Mouse (Mus musculus) hindbrain, embryonic 10.5 days (tissue): ENCODE results near the gene Gm13285. TPM values are rescaled to one million over a fixed set of nuclear protein-coding genes. Genes with fewer than 3 reads are reported as not detected.
"Not testable (repeated sequence)": the region's sequence is repeated elsewhere in the genome, so short reads cannot be mapped to it uniquely, and the experiment has no call there.

ENCODE experiments used
- DNase-seq: peaks from one replicate; pipeline ENCODE4 v3.0.0-alpha.2; 2017; ENCODE audit warnings: low spot score
- H3K27ac ChIP-seq: fragments of 300-500 bp; sonication (generic); 2 replicates; pipeline ENCODE4 v1.5.1; 2016; ENCODE audit warnings: mild to moderate bottlenecking, moderate library complexity
- H3K27me3 ChIP-seq: fragments of 300-500 bp; sonication (generic); 2 replicates; pipeline ENCODE4 v1.6.1; 2016; ENCODE audit warnings: mild to moderate bottlenecking; ENCODE audit not compliant: poor library complexity, insufficient read depth, severe bottlenecking
- H3K36me3 ChIP-seq: fragments of 300-500 bp; sonication (generic); 2 replicates; pipeline ENCODE4 v1.6.1; 2016; ENCODE audit warnings: mild to moderate bottlenecking, moderate library complexity
- H3K4me1 ChIP-seq: fragments of 300-500 bp; sonication (generic); replicated peaks from 2 replicates; pipeline ENCODE4 v1.6.1; 2016; ENCODE audit warnings: mild to moderate bottlenecking
- H3K4me3 ChIP-seq: fragments of 300-500 bp; sonication (generic); 2 replicates; pipeline ENCODE4 v1.5.1; 2016; ENCODE audit warnings: mild to moderate bottlenecking, moderate library complexity
- H3K9me3 ChIP-seq: fragments of 300-500 bp; sonication (generic); 2 replicates; pipeline ENCODE4 v1.6.1; 2016; ENCODE audit warnings: mild to moderate bottlenecking, moderate library complexity
- WGBS: fragments of 180-500 bp; shearing (Covaris S2); methylation state at CpG from one replicate; pipeline ENCODE4 v1.1.7; 2016; 5-methylcytosine and 5-hydroxymethylcytosine counted together
- polyA plus RNA-seq: library from polyadenylated mRNA; unstranded; fragments of >200 nt; fragmentation: Nextera tagmentation; extraction: Ambion mirVana; gene quantifications from 2 replicates; pipeline ENCODE4 v1.2.1, GENCODE M21; 2016

Gene Gm13285
- polyA plus RNA-seq, result 0.10 and 0.40 TPM in 2 replicates

DNA sequence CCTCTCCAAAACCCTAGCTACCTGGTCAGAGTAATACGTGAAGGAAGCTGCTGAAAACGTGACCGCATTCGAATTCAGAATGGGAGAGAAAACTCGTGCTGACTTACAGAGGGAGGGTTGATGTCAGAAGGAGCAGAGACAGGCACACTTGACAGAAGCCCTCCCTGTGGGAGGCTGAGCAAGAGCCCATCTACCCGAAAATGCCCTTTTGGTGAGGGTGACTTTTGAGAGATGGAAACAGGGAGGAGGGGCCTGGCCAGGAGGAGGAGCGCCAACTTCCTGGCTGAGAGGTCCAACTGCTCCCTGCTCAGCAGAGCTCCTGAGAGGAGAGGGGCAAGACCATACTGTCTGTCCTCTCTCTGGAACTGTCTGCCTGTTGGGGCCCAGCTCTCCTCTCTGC lies at the start of gene Gm13285:
Gene Gm13285 (plus strand): TSS at position 301 of the 400 bp plus-strand sequence.
- H3K27me3 ChIP-seq, H3K4me3 ChIP-seq, H3K9me3 ChIP-seq, DNase-seq, H3K36me3 ChIP-seq, H3K4me1 ChIP-seq, H3K27ac ChIP-seq: not testable (repeated sequence)
- 11% methylated on average over 6 of the region's 7 CpGs for WGBS

DNA sequence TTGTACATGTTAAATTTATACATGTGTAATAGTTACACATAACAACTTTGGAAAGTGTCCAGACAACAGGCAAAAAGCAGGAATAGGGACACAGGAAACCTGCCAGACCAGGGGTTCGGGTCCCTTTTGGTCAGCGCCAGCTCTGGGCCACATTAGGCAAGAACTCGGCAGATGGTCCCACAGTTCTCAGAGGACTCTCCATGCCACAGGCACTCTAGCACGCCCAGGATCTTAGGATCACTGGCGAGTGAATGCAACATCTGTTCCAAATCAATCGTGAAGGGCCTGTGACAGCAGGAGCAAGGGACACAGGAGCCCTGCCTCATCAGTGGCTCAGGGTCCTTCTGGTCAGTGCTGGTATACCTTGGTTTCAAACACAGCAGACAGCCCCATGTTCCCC lies 49.5 kb upstream of the Gm13285 start:
- Histone ChIP-seq H3K27ac (no peak overlapping the region), H3K4me3 (no peak overlapping the region), H3K36me3 (no peaks in the 10 kb centered on the region), H3K4me1 (no peaks in the 10 kb centered on the region), H3K27me3 (no peaks in the 10 kb centered on the region), H3K9me3 (no peaks in the 10 kb centered on the region)
- DNase-seq, result no peak
- WGBS, result 63% methylated on average over 6 of the region's 6 CpGs

GRCm38 (mm10) chr4:88754818-88755340 lies 44.6 kb upstream of the Gm13285 start, which contains the start of gene Gm13271:
Gene Gm13271 (plus strand): TSS chr4:88754868.
- H3K27ac ChIP-seq, H3K4me3 ChIP-seq, H3K36me3 ChIP-seq, H3K4me1 ChIP-seq, DNase-seq, H3K9me3 ChIP-seq, H3K27me3 ChIP-seq: not testable (repeated sequence)
- 75% methylated on average over 15 of the region's 15 CpGs for WGBS

DNA sequence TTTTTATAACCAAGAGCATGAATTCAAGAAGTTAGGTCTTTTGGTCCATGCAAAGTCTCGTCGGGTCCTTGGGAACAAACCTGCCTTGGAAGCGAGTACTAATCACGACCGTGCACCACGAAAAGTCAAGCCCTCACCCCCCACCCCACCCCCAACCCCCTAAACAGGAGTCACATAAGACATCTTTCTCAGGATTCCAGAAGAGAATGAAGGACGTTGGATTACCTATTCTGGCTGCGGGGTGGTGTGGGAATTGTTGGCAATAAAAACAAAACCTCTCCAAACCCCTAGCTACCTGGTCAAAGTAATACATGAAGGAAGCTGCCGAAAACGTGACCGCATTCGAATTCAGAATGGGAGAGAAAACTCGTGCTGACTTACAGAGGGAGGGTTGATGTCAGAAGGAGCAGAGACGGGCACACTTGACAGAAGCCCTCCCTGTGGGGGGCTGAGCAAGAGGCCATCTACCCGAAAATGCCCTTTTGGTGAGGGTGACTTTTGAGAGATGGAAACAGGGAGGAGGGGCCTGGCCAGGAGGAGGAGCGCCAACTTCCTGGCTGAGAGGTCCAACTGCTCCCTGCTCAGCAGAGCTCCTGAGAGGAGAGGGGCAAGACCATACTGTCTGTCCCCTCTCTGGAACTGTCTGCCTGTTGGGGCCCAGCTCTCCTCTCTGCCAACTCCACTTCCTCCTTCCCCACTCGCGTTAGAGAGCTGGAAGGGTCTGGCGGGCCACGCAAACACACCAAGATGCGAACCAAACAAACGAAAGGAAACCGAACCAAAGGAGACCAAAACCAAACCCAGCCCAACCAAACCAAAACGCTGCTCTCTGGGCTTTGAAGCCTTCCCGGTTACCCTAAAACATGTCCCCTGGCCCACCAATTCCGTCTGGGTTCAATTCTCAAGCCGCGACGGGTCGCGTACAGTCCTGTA lies 42.6 kb upstream of the Gm13285 start:
- H3K4me1 ChIP-seq, H3K9me3 ChIP-seq, H3K27me3 ChIP-seq, H3K36me3 ChIP-seq: not testable (repeated sequence)
- 13% methylated on average over 29 of the region's 31 CpGs for WGBS
- DNase-seq, result peak; percentile 60
- H3K27ac ChIP-seq, result peak overlapping the region; percentile 90
- peak overlapping the region; percentile 60 for H3K4me3 ChIP-seq

GRCm38 (mm10) chr4:88757628-88758031 lies 41.8 kb upstream of the Gm13285 start:
- not testable (repeated sequence) for H3K4me1 ChIP-seq, H3K36me3 ChIP-seq, H3K27me3 ChIP-seq, H3K9me3 ChIP-seq
- peak; percentile 88 for DNase-seq
- peak overlapping the region; percentile 90 for H3K27ac ChIP-seq
- WGBS, result under 1% methylated on average over 21 of the region's 21 CpGs
- peak overlapping the region; percentile 60 for H3K4me3 ChIP-seq

GRCm38 (mm10) chr4:88758751-88759150 lies 40.7 kb upstream of the Gm13285 start:
- H3K9me3 ChIP-seq, DNase-seq, H3K27me3 ChIP-seq, H3K27ac ChIP-seq, H3K4me1 ChIP-seq, H3K4me3 ChIP-seq, H3K36me3 ChIP-seq: not testable (repeated sequence)
- 89% methylated on average over 9 of the region's 9 CpGs for WGBS

- not testable (repeated sequence) for H3K27ac ChIP-seq
- WGBS, result 22% methylated on average over 11 of the region's 14 CpGs
Measured at GRCm38 (mm10) chr4:88759610-88760268, 39.7 kb upstream of the Gm13285 start, which contains the start of gene Gm13283. Gene Gm13283 (plus strand): TSS chr4:88760119.

DNA sequence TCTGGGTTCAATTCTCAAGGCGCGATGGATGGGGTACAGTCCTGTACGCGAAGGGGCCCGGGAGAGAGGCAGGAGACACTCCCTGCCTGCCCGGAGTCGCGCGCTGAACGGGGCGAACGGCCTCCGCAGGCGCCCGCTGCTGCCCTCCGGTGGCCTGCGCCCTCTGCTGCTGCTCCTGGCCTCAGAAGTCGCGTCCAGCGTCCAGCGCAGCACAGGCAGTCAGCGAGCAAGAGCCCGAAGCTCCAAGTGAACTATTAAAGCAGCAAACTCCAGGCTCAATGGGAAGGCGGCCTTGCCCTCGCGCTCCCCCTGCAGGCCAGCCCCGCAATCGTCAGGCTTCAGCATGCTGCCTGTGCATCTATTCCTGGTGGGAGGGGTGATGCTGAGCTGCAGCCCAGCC lies 39.0 kb upstream of the Gm13285 start:
- whole genome bisulfite sequencing, result under 1% methylated on average over 28 of the region's 28 CpGs
- peak overlapping the region; percentile 43 for H3K4me3 ChIP-seq
- H3K27me3 ChIP-seq, H3K4me1 ChIP-seq, H3K36me3 ChIP-seq, H3K9me3 ChIP-seq, H3K27ac ChIP-seq: not testable (repeated sequence)
- peak; percentile 75 for DNase-seq

More at GRCm38 (mm10) chr4:88759610-88760268, 39.7 kb upstream of the Gm13285 start, which contains the start of gene Gm13283:
- not testable (repeated sequence) for H3K9me3 ChIP-seq, H3K4me1 ChIP-seq, H3K36me3 ChIP-seq, H3K27me3 ChIP-seq, DNase-seq
- peak within 1 kb of the TSS; percentile 43 for H3K4me3 ChIP-seq

DNA sequence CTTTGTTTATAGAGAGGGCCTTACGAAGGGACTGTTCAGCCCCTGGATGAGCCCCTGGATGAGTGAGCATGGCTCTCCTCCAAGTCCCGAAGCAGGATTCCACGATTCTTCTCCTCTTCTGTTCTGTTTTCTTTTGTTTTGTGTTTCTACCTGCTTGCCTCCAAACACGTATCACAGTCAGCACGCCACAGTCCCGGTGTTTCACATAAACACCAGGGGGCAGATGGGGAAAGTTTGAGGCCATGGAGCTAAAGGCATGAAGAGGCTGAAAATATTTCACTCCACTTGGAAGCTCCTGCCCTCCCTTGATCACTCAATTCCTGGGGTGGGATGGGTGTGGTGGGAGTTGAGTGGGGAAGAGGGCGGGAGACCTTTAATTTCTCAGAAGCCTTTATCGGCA lies 37.7 kb upstream of the Gm13285 start:
- H3K27me3 ChIP-seq, DNase-seq, H3K27ac ChIP-seq, H3K4me1 ChIP-seq, H3K9me3 ChIP-seq, H3K36me3 ChIP-seq, H3K4me3 ChIP-seq: not testable (repeated sequence)
- WGBS, result 78% methylated on average over 6 of the region's 8 CpGs

- H3K36me3 ChIP-seq, H3K27me3 ChIP-seq, H3K4me1 ChIP-seq, H3K9me3 ChIP-seq, H3K27ac ChIP-seq, DNase-seq, H3K4me3 ChIP-seq: not testable (repeated sequence)
- WGBS, result 54% methylated on average over 9 of the region's 9 CpGs
Measured at GRCm38 (mm10) chr4:88762341-88762740, 37.1 kb upstream of the Gm13285 start.

DNA sequence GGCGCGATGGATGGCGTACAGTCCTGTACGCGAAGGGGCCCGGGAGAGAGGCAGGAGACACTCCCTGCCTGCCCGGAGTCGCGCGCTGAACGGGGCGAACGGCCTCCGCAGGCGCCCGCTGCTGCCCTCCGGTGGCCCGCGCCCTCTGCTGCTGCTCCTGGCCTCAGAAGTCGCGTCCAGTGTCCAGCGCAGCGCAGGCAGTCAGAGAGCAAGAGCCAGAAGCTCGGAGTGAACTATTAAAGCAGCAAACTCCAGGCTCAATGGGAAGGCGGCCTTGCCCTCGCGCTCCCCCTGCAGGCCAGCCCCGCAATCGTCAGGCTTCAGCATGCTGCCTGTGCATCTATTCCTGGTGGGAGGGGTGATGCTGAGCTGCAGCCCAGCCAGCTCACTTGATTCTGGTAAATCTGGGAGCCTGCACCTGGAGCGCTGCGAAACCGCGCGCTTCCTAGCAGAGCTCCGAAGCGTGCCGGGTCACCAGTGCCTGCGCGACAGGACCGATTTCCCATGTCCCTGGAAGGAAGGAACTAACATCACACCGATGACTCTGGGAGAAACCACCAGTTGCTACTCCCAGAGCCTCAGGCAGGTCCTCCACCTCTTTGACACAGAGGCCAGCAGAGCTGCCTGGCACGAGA lies 36.0 kb upstream of the Gm13285 start:
- not testable (repeated sequence) for H3K9me3 ChIP-seq, H3K27me3 ChIP-seq, H3K4me1 ChIP-seq, H3K36me3 ChIP-seq, H3K27ac ChIP-seq
- peak; percentile 79 for DNase-seq
- peak overlapping the region; percentile 40 for H3K4me3 ChIP-seq
- WGBS, result 2% methylated on average over 42 of the region's 42 CpGs

GRCm38 (mm10) chr4:88773534-88773933 lies 25.9 kb upstream of the Gm13285 start, which contains the start of gene Gm13290:
Gene Gm13290 (plus strand): TSS chr4:88773834.
- H3K4me1 ChIP-seq, DNase-seq, H3K27ac ChIP-seq, H3K27me3 ChIP-seq, H3K4me3 ChIP-seq, H3K36me3 ChIP-seq, H3K9me3 ChIP-seq: not testable (repeated sequence)
- no CpG with 5 or more reads among the region's 32 CpGs for WGBS
